9 mouse cellular contexts compared by ENCODE assay signal in the genomic region with DNA sequence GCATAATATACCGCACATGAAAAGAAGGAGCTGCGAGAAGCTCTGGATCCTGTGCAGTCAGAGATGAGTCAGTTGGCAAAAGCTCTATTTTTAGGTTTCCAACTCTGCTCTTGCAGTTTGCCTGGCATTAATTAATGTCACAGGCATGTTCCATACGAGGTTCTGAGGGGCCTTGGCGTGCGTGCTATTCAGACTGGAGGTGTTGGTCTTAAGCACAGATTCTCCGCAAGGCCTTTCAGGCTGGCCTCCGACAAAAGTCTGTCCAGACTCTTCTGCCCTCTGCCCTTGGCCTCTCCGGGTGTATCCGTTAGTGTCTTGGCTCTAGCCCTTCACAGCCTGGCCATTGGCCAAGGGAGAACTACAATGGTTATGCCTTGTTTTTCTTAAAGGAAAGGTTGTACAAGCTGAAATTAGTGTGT. TPM values are rescaled to one million over a fixed set of nuclear protein-coding genes. Genes with fewer than 3 reads are reported as not detected.
DNase-seq lines count a peak whose midpoint lies in the region; ATAC-seq lines count a peak whose summit lies in the region.
"Had no signal": no experiment of that assay in that cellular context is flagged by ENCODE, and none has a peak within 500 bp of the region (broad histone marks: within the 10 kb centered on the region; RNA-seq: fewer than 3 reads in every experiment).

No protein-coding gene starts in this region.

- DNase-seq in kidney, adult 11 months = peak; percentile 4
- DNase-seq in kidney, adult 18-20 months = no peak
- peak; percentile 22 for DNase-seq in embryonic facial prominence, embryonic 10.5 days (ENCODE audit: low spot score)
- DNase-seq in induced T-regulatory cell, adult 2 months (ENCODE audit: low read depth) = peak; percentile 60
- peak; percentile 18 to 49 for DNase-seq in left cerebral cortex, adult 8-10 months (ENCODE audit: low spot score in 2 of 2)
- DNase-seq in spleen, postnatal 10 days (ENCODE audit: low spot score in 2 of 2) = no peak
- no peak for DNase-seq in spleen, postnatal 14 days (ENCODE audit: low spot score in 2 of 2)

- no peaks in the 10 kb centered on the region; the same call in 1 of the 2 replicates for H3K27me3 ChIP-seq in embryonic facial prominence, embryonic 10.5 days (replicated peaks; ENCODE audit: low read depth, poor library complexity, severe bottlenecking)
- no peaks in the 10 kb centered on the region for H3K27me3 ChIP-seq in midbrain, embryonic 16.5 days (ENCODE audit: control insufficient read depth, insufficient read depth, low read depth, low read length)

- H3K4me2 ChIP-seq in midbrain, embryonic 16.5 days (ENCODE audit: low read length) = no peak overlapping the region

- peak overlapping the region; percentile 21; the same call in 1 of the 2 replicates for H3K27ac ChIP-seq in embryonic facial prominence, embryonic 10.5 days (replicated peaks)
- H3K27ac ChIP-seq in midbrain, embryonic 16.5 days (ENCODE audit: low read length) = no peak overlapping the region

- no peak for ATAC-seq in midbrain, embryonic 16.5 days

- 75% methylated on average over 9 of the region's 9 CpGs for WGBS in embryonic facial prominence, embryonic 10.5 days
- WGBS in midbrain, embryonic 16.5 days = 88% methylated on average over 9 of the region's 9 CpGs

- no peaks in the 10 kb centered on the region for H3K36me3 ChIP-seq in embryonic facial prominence, embryonic 10.5 days (replicated peaks)
- no peaks in the 10 kb centered on the region for H3K36me3 ChIP-seq in midbrain, embryonic 16.5 days (ENCODE audit: control insufficient read depth, insufficient read depth, low read length)

- H3K4me1 ChIP-seq in embryonic facial prominence, embryonic 10.5 days = peaks cover 58% of the 10 kb centered on the region
- no peaks in the 10 kb centered on the region for H3K4me1 ChIP-seq in midbrain, embryonic 16.5 days (ENCODE audit: control insufficient read depth, insufficient read depth, low read length)

- no peak overlapping the region for H3K9ac ChIP-seq in midbrain, embryonic 16.5 days (ENCODE audit: low read depth, low read length)

- H3K9me3 ChIP-seq in embryonic facial prominence, embryonic 10.5 days = no peaks in the 10 kb centered on the region
- no peaks in the 10 kb centered on the region for H3K9me3 ChIP-seq in midbrain, embryonic 16.5 days (replicated peaks; ENCODE audit: control insufficient read depth, low read length, poor library complexity, severe bottlenecking)

- no peak overlapping the region for H3K4me3 ChIP-seq in embryonic facial prominence, embryonic 10.5 days
- no peak overlapping the region for H3K4me3 ChIP-seq in midbrain, embryonic 16.5 days (ENCODE audit: low read depth, low read length)

RNA-seq across cellular contexts. Expression of gene Zfp831, which starts 43.5 kb away (rescaled TPM):
- not detected in 2 replicates for polyA plus RNA-seq in embryonic facial prominence, embryonic 10.5 days (2016; fragmentation: Nextera tagmentation; extraction: Ambion mirVana)
- total RNA-seq in left cerebral cortex, adult 8-10 months (2022) = 10 to 100 TPM; 13.3 to 17.1 (median 15.1) TPM
- polyA plus RNA-seq in midbrain, embryonic 16.5 days (2015; fragmentation: Nextera tagmentation; extraction: Ambion mirVana) = not detected in 2 replicates
- polyA plus RNA-seq: neural tube, embryonic 11.5 days had no signal

Comparison
In these comparisons a context has a peak if more than half of its experiments do, and no peak if none do; other contexts are left out.
1. DNase-seq: peak in kidney, adult 11 months (single experiment), embryonic facial prominence, embryonic 10.5 days (single experiment), induced T-regulatory cell, adult 2 months (single experiment) and left cerebral cortex, adult 8-10 months (2 of 2); none in kidney, adult 18-20 months (single experiment), spleen, postnatal 10 days (0 of 2) and spleen, postnatal 14 days (0 of 2).